Mouse (Mus musculus): Measurements from ENCODE around the gene Tmem107. TPM values are rescaled to one million over a fixed set of nuclear protein-coding genes. Genes with fewer than 3 reads are reported as not detected.

Gene Tmem107
- 15.0 and 29.3 TPM in 2 replicates for polyA plus RNA-seq (2012; rRNA removed; ENCODE audit: low replicate concordance)

DNA sequence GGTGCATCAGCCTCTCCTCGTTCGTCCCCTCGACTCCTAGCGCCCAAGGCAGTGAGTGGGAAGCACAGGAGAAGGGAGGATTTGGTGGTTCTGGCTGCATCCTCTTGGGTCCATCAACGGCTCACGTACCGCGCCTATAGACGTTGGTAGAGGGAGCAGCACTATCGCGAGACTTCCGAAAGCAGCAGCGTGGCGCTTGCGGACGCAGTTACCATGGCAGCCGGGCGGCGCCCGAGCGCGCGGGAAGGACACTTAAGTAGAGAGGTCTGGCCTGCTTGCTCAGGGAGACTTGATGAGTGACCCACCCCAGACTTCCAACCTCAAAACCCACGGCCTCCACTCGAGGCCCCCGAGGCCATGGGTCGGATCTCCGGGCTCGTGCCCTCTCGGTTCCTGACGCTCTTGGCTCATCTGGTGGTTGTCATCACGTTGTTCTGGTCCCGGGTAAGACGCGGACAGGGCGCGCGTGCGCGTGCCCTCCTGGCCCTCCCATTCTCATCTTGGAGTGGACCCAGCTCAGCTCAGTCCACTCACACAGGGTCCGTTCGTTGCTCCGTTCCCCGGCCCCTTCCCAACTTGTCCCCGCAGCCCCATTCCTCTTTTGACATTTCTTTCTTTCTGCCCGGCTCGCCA, at the start of gene Tmem107:
TSS of gene Tmem107 (plus strand) at position 217 of the 633 bp plus-strand sequence.

GRCm38 (mm10) chr11:69045531-69046394, 24.8 kb upstream of the Tmem107 start, which contains the start of gene Aurkb:
Aurkb (plus strand) TSS chr11:69045647.

GRCm38 (mm10) chr11:69059357-69059974, 11.1 kb upstream of the Tmem107 start, which contains the start of gene Borcs6:
Borcs6 (plus strand) TSS chr11:69059717.

GRCm38 (mm10) chr11:69088103-69088855, 17.7 kb downstream of the Tmem107 start, which contains the start of gene Vamp2:
Vamp2 (plus strand) TSS chr11:69088490.

GRCm38 (mm10) chr11:69094697-69095429, 24.3 kb downstream of the Tmem107 start, which contains the start of gene Per1:
Per1 (plus strand) TSS chr11:69095217.

GRCm38 (mm10) chr11:69120221-69121000, 49.8 kb downstream of the Tmem107 start, which contains the start of gene Hes7:
Hes7 (plus strand) TSS chr11:69120404.

GRCm38 (mm10) chr11:69122336-69122951, 51.8 kb downstream of the Tmem107 start, which contains the start of gene 9130213A22Rik:
9130213A22Rik (minus strand) TSS chr11:69122589.

Other genes with a start within 250 kb of the Tmem107 start
- 35.5 and 94.6 TPM in 2 replicates for gene Ndel1, start 198.9 kb upstream of the Tmem107 start, polyA plus RNA-seq (2012; rRNA removed; ENCODE audit: low replicate concordance)
- gene Rnf222, start 182.3 kb upstream of the Tmem107 start, polyA plus RNA-seq (2012; rRNA removed; ENCODE audit: low replicate concordance) = not detected in 2 replicates
- 172 and 364 TPM in 2 replicates for gene Rpl26, start 169.2 kb upstream of the Tmem107 start, polyA plus RNA-seq (2012; rRNA removed; ENCODE audit: low replicate concordance)
- not detected in 2 replicates for gene Odf4, start 143.7 kb upstream of the Tmem107 start, polyA plus RNA-seq (2012; rRNA removed; ENCODE audit: low replicate concordance)
- 16.9 and 18.8 TPM in 2 replicates for gene Arhgef15, start 113.3 kb upstream of the Tmem107 start, polyA plus RNA-seq (2012; rRNA removed; ENCODE audit: low replicate concordance)
- gene Slc25a35, start 102.7 kb upstream of the Tmem107 start, polyA plus RNA-seq (2012; rRNA removed; ENCODE audit: low replicate concordance) = 17.1 and 22.0 TPM in 2 replicates
- 29.7 and 31.1 TPM in 2 replicates for gene Rangrf, start 95.6 kb upstream of the Tmem107 start, polyA plus RNA-seq (2012; rRNA removed; ENCODE audit: low replicate concordance)
- 6.7 and 7.2 TPM in 2 replicates for gene Pfas, start 62.3 kb upstream of the Tmem107 start, polyA plus RNA-seq (2012; rRNA removed; ENCODE audit: low replicate concordance)
- 23.0 and 25.0 TPM in 2 replicates for gene Ctc1, start 54.9 kb upstream of the Tmem107 start, polyA plus RNA-seq (2012; rRNA removed; ENCODE audit: low replicate concordance)
- gene Aurkb, start 25.2 kb upstream of the Tmem107 start, polyA plus RNA-seq (2012; rRNA removed; ENCODE audit: low replicate concordance) = 27.8 and 56.2 TPM in 2 replicates
- gene Borcs6, start 11.1 kb upstream of the Tmem107 start, polyA plus RNA-seq (2012; rRNA removed; ENCODE audit: low replicate concordance) = 12.4 and 36.7 TPM in 2 replicates
- 84.0 and 93.4 TPM in 2 replicates for gene Vamp2, start 17.7 kb downstream of the Tmem107 start, polyA plus RNA-seq (2012; rRNA removed; ENCODE audit: low replicate concordance)
- gene Per1, start 24.4 kb downstream of the Tmem107 start, polyA plus RNA-seq (2012; rRNA removed; ENCODE audit: low replicate concordance) = 12.0 and 17.6 TPM in 2 replicates
- 1.7 and 2.1 TPM in 2 replicates for gene Hes7, start 49.6 kb downstream of the Tmem107 start, polyA plus RNA-seq (2012; rRNA removed; ENCODE audit: low replicate concordance)
- 0.11 and 0.43 TPM in 2 replicates for gene 9130213A22Rik, start 51.8 kb downstream of the Tmem107 start, polyA plus RNA-seq (2012; rRNA removed; ENCODE audit: low replicate concordance)
- gene Aloxe3, start 55.1 kb downstream of the Tmem107 start, polyA plus RNA-seq (2012; rRNA removed; ENCODE audit: low replicate concordance) = 0.20 and 0.79 TPM in 2 replicates
- not detected in 2 replicates for gene Alox12b, start 86.2 kb downstream of the Tmem107 start, polyA plus RNA-seq (2012; rRNA removed; ENCODE audit: low replicate concordance)
- gene Alox8, start 127.0 kb downstream of the Tmem107 start, polyA plus RNA-seq (2012; rRNA removed; ENCODE audit: low replicate concordance) = not detected in 2 replicates
- gene Gucy2e, start 166.2 kb downstream of the Tmem107 start, polyA plus RNA-seq (2012; rRNA removed; ENCODE audit: low replicate concordance) = not detected in 2 replicates

All from duodenum, adult 2 months (tissue).